Mouse (Mus musculus) erythroblast, embryonic 14.5 days (primary cell): ENCODE measurements around the gene Soat1.

Experiments used
- GATA1 ChIP-seq: IDR thresholded peaks from 2 replicates; pipeline ENCODE4 v1.6.1; 2012; ENCODE audit warnings: low read length, inconsistent platforms, mixed read lengths
- TAL1 ChIP-seq: IDR thresholded peaks from 3 replicates; pipeline ENCODE4 v1.6.1; 2012; ENCODE audit warnings: low read length, inconsistent platforms, mixed read lengths

DNA sequence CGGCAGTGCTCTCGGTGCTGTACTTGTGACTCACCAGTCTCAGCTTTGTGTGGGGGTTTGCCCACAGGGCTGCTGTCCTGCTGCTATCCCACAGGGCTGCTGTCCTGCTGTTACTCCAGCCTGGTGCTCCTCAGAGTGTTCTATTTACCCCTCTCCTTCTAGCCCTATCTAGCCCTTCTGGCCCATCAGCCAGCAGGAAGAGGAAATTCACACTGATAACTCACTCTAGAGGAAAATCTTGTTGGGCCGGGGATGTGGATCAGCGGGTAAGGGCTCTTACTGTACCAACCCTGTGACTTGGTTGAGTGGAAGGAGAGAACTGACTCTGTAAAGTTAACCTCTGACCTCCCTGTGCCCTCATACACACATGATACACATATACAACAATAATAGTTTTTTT is 81.0 kb downstream of the Soat1 start:
- TF ChIP-seq GATA1 (no peak), TAL1 (no peak)
